Mouse (Mus musculus) gastrocnemius, postnatal 36 days (tissue): ENCODE measurements around the gene Osbpl8. TPM values are rescaled to one million over a fixed set of nuclear protein-coding genes. Genes with fewer than 3 reads are reported as not detected.
A peak's percentile ranks its signal among the peaks of the same experiment; 100 is the strongest.

Source experiments
- DNase-seq, 2 experiments: peaks; one replicate each; pipeline ENCODE4 v3.0.0; 2022
- intact Hi-C: fragments of 180-260 bp; cut with DNase I; formaldehyde crosslinking; loops from one replicate; pipeline ENCODE4 v1.15.1; 2025
- total RNA-seq, 2 experiments: library from RNA; stranded (reverse); gene quantifications; 2 replicates each; pipeline ENCODE4 v1.2.3; 2021

Gene Osbpl8
- total RNA-seq, 2 experiments from 2014 or later = 12.0 to 14.3 TPM

- DNase-seq = no peak
- intact Hi-C loops = no loop called here
These were observed 20.1 kb upstream of the Osbpl8 start for GRCm38 (mm10) chr10:111144371-111144959.

GRCm38 (mm10) chr10:111149761-111150160, 14.8 kb upstream of the Osbpl8 start:
- DNase-seq = no peak
- intact Hi-C loops = no loop called here

GRCm38 (mm10) chr10:111155065-111155464, 9.5 kb upstream of the Osbpl8 start:
- intact Hi-C loops = no loop called here
- no peak for DNase-seq

GRCm38 (mm10) chr10:111155571-111155970, 9.0 kb upstream of the Osbpl8 start:
- no peak for DNase-seq
- intact Hi-C loops = no loop called here

- intact Hi-C loops = no loop called here
- DNase-seq = no peak
These were observed 8.0 kb upstream of the Osbpl8 start for GRCm38 (mm10) chr10:111156394-111157190.

- intact Hi-C loops = no loop called here
- DNase-seq = no peak
These were observed 7.3 kb upstream of the Osbpl8 start for GRCm38 (mm10) chr10:111157241-111157659.

- no peak for DNase-seq
- intact Hi-C loops = loop anchor here (5.0 kb wide), 1 partner anchor 33 kb away; no protein-coding TSS in a partner anchor
These were observed 4.6 kb upstream of the Osbpl8 start for GRCm38 (mm10) chr10:111159789-111160522.

- no peak for DNase-seq
- intact Hi-C loops = loop anchor here (5.0 kb wide), 1 partner anchor 33 kb away; no protein-coding TSS in a partner anchor
These were observed 4.0 kb upstream of the Osbpl8 start for GRCm38 (mm10) chr10:111160540-111160939.

GRCm38 (mm10) chr10:111161373-111161772, 3.2 kb upstream of the Osbpl8 start:
- intact Hi-C loops = loop anchor here (5.0 kb wide), 1 partner anchor 34 kb away; no protein-coding TSS in a partner anchor
- DNase-seq = no peak

GRCm38 (mm10) chr10:111163025-111163424, 1.5 kb upstream of the Osbpl8 start:
- intact Hi-C loops = loop anchor here (5.0 kb wide), 1 partner anchor 36 kb away; no protein-coding TSS in a partner anchor
- DNase-seq = no peak

- DNase-seq = no peak
- intact Hi-C loops = loop anchor here (5.0 kb wide), 1 partner anchor 36 kb away; no protein-coding TSS in a partner anchor
These were observed 831 bp upstream of the Osbpl8 start for GRCm38 (mm10) chr10:111163601-111164240.

- peak; percentile 11 to 28 for DNase-seq
- intact Hi-C loops = no loop called here
These were observed 848 bp downstream of the Osbpl8 start for GRCm38 (mm10) chr10:111165219-111165981.

- intact Hi-C loops = no loop called here
- DNase-seq = no peak
These were observed 1.7 kb downstream of the Osbpl8 start for GRCm38 (mm10) chr10:111166057-111166841.

- DNase-seq = no peak
- intact Hi-C loops = no loop called here
These were observed 2.9 kb downstream of the Osbpl8 start for GRCm38 (mm10) chr10:111167444-111167843.

- intact Hi-C loops = no loop called here
- DNase-seq = no peak
These were observed 3.8 kb downstream of the Osbpl8 start for GRCm38 (mm10) chr10:111168305-111168704.

GRCm38 (mm10) chr10:111171246-111171934, 6.8 kb downstream of the Osbpl8 start:
- no peak for DNase-seq
- intact Hi-C loops = no loop called here

GRCm38 (mm10) chr10:111173589-111174247, 9.2 kb downstream of the Osbpl8 start:
- no peak for DNase-seq

GRCm38 (mm10) chr10:111177336-111177735, 12.8 kb downstream of the Osbpl8 start:
- no peak for DNase-seq

More at GRCm38 (mm10) chr10:111173589-111174247, 9.2 kb downstream of the Osbpl8 start:
- intact Hi-C loops = no loop called here

More at GRCm38 (mm10) chr10:111177336-111177735, 12.8 kb downstream of the Osbpl8 start:
- intact Hi-C loops = no loop called here
